Mouse (Mus musculus) adipocyte (in vitro differentiated cells): ENCODE data around the gene Tdp2.

Experiments used
- DNase-seq: peaks from one replicate; pipeline ENCODE4 v3.0.0-alpha.2; 2016; ENCODE audit warnings: low spot score

Gene Tdp2

GRCm38 (mm10) chr13:24880704-24881103 lies 49.2 kb downstream of the Tdp2 start:
- DNase-seq = no peak

- DNase-seq = no peak
Observed at GRCm38 (mm10) chr13:24882411-24882810, 50.9 kb downstream of the Tdp2 start.

GRCm38 (mm10) chr13:24889554-24889953 lies 58.1 kb downstream of the Tdp2 start:
- peak; percentile 48 for DNase-seq
